Mouse (Mus musculus) ovary, adult 18-20 months (tissue): Measurements from ENCODE around the gene Snx29.

ENCODE experiments used
- DNase-seq: peaks from one replicate; pipeline ENCODE4 v3.0.0; 2022; ENCODE audit warnings: low spot score, mixed read lengths

Snx29 gene

GRCm38 (mm10) chr16:11783337-11783736 lies 460.6 kb downstream of the Snx29 start:
- DNase-seq: no peak

DNA sequence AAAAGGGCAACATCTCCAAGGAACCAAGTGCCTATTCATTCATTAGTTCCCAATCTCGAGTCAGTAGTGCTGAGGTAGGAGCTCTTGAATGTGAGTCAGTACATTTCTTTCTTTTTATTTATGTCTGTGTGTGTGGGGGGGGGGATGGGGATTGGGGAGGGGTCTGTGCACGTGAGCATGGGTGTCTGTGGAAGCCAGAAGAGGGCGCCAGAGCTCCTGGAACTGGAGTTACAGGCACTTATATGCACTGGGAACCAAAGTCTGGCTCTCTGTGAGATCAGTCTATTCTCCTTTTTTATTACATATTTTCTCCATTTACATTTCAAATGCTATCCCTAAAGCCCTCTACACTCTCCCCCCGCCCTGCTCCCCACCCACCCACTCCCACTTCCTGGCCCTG lies 461.6 kb downstream of the Snx29 start:
- no peak for DNase-seq

- no peak for DNase-seq
Observed at GRCm38 (mm10) chr16:11785806-11786205, 463.1 kb downstream of the Snx29 start.

- DNase-seq: no peak
Observed at GRCm38 (mm10) chr16:11790476-11790875, 467.8 kb downstream of the Snx29 start.

DNA sequence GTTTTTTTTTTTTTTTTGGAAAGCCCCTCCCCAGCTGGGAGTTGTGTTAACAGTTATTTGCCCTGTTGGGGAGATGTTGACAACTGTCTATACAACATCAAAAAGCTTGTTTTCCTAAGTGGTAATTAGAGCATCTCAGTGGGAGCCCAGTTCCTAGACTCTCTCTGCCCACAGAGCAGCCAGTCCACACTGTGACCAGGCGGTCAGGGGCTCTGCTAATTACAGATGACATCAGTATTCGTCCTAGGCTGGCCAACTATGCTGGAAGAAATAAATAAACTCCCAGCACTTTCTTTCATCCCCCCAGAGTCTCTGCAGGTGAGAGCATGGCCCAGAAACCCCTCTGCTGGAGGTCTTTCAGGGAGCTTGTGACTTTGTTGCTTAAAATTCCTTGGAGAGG lies 470.7 kb downstream of the Snx29 start:
- no peak for DNase-seq

- no peak for DNase-seq
Observed at GRCm38 (mm10) chr16:11794628-11795027, 471.9 kb downstream of the Snx29 start.

DNA sequence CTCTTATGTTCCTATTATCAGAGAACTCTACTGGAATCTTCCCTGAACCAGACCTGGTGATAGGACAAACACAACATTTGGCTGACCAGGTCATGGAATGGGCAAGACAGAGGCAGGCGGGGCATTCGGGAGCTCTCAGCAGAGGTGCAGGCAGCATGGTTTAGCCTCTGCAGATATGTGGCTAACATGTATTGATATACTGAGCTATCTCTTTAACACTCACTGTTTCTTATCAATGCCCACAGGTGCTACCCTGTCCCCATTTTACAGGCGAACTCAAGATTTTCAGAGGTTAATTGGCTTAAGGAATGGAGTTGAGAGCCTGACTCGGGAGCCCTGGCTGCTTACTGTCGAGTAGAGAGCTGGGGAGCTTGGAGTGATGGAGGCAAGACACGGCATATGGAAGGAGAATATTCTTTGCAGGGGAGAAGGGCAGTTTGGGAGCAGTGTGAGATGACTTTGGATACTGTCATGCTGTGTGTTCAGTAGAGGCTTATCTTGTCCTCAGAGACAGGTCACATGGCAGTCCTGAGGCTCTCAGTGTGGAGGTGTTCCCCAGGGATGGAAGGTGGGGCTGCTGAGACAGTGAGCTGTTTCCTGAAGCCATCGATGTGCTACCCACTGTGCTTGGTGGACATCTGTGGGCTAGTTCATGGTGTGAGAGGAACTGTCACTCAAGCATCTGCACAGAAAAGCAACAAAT lies 473.2 kb downstream of the Snx29 start:
- DNase-seq: no peak

DNA sequence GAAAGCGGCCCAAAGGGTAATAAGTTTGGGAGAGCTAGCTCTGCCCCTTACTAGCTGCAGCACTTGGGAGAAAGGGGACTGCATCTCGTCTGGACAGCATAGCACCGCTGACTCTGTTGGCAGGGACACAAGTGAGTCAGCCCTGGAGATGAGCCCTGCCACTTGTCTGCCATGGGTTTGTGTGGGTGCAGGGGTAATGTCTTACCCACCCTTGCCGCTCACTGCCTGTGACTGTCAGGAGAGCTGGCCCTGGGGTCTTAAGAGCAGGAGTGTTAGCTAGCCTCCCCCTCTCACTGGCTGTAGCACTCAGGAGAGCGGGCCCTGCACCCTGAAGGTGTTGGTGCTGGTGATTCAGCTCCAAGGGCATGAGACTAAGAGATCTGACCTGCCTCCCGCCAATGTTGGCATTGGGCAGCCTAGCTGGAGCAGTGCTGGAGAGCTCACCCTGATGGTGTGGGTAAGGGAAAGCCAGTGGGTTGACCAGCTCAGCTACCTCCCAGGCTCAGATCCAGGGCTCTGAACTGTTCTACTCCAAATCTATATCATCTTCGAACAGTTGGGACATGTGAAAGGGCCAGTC lies 479.3 kb downstream of the Snx29 start:
- no peak for DNase-seq
